Mouse (Mus musculus) heart, postnatal 10 days (tissue): ENCODE results near the gene Rpl9-ps6. TPM values are rescaled to one million over a fixed set of nuclear protein-coding genes. Genes with fewer than 3 reads are reported as not detected.

Experiments
- DNase-seq, 2 experiments: peaks; one replicate each; pipeline ENCODE4 v3.0.0; 2021
- intact Hi-C: fragments of 180-260 bp; cut with DNase I; formaldehyde crosslinking; loops from one replicate; pipeline ENCODE4 v1.15.1; 2025
- total RNA-seq, 2 experiments: library from RNA; stranded (reverse); gene quantifications; 2 replicates each; pipeline ENCODE4 v1.2.3; 2021

Rpl9-ps6 gene
- total RNA-seq, 2 experiments from 2014 or later, result 37.2 to 45.4 TPM

DNA sequence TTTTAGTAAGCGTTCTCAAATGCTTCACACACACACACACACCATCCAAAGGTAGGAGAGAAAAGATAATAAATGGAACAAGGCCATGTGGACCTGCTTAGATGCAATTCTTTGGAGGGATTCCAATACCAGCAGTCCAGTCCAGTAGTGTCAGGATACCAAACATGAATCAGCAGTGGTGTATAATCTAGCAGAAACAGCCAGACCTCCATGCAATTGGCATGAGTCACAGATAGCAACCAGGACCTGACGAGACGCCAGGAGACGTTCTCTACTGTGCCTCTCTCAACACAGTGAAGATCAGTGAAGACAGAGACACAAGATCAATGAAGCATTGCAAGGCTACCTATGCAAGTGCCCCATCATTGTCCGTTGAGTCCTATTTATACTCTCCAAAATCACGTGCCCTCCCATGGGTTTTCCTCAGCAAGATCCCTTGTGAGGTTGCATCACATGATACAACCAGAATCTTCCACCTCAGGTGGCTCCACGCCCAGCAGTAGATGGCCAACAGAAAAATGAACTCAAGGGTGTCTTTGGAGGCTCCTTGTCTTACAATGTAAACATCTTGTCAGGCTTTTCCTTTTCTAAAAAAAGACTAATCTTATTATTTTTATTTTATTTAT lies 49.6 kb downstream of the Rpl9-ps6 start:
- intact Hi-C loops, result no loop called here
- peak in 1 of 2 experiments; percentile 5 for DNase-seq

Other genes starting within 250 kb of the Rpl9-ps6 start
- 10 to 100 TPM; 54.1 to 67.2 TPM for gene Sgms1, start 76.9 kb downstream of the Rpl9-ps6 start, total RNA-seq
- gene Minpp1, start 19.2 kb upstream of the Rpl9-ps6 start, total RNA-seq, result 10 to 100 TPM; 21.8 to 24.6 TPM
- 10 to 100 TPM; 16.0 to 16.8 TPM for gene Papss2, start 129.2 kb upstream of the Rpl9-ps6 start, total RNA-seq